Mouse (Mus musculus): ENCODE results near the gene Wipf2.

- TF ChIP-seq CTCF (IDR thresholded peaks at IDR 0.05; ENCODE audit: extremely low read depth, insufficient read length, insufficient replicate concordance, low read depth, low read length) = no peak
- no peak for TF ChIP-seq POLR2A (IDR thresholded peaks at IDR 0.05; ENCODE audit: low read depth, low read length)
Measured at GRCm38 (mm10) chr11:98953835-98954320, 90.4 kb downstream of the Wipf2 start.

Data from small intestine, adult 2 months (tissue).